8 mouse cellular contexts compared by ENCODE assay signal in the genomic region with DNA sequence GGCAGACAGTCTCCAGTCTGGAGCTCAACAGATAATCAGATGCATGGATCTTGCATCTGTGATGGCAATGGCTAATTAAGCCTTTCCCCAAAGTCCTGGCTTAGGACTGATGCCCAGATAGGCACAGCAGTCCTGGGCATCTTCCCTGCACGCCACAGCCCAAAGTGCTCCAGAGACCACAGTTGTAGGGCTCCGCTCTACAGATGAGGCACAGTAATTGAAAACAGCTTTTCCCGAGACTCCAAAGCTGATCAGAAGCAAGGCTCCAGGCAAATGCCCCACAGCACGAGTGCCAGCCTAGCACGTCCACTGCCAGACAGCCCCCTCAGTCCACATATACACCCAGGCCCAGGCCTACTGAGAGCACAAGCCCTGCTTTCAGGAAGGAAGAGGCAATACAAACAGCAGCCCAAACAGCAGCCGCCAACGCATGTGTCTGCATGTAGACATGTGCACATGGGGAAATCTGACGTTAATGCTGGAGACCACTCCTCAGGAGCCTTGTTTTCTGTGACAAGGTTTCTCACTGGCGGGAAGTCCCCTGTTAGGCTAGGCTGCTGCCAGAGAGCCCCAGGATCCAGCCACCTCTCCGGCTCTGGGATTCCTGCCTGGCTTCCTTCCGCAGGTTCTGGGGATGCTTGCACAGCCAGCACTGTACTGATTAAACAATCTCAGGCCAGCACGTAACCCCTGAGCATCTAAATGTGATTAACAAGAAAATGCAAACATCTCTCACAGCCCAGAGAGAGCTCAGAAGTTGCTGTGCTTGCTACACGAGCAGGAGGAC. TPM values are rescaled to one million over a fixed set of nuclear protein-coding genes. Genes with fewer than 3 reads are reported as not detected.
DNase-seq lines count a peak whose midpoint lies in the region; ATAC-seq lines count a peak whose summit lies in the region.

No protein-coding gene starts in this region.

- no peaks in the 10 kb centered on the region for H3K9me3 ChIP-seq in limb, embryonic 12.5 days

- ATAC-seq in limb, embryonic 12.5 days (ENCODE audit: insufficient number of reproducible peaks, insufficient read depth, low FRiP score, low TSS enrichment, low read depth), result peak; percentile 27; the same call in 1 of the 2 replicates

- 35% methylated on average over 13 of the region's 13 CpGs for WGBS in limb, embryonic 12.5 days

- peak; percentile 45 to 48 for DNase-seq in cerebellum, adult 18-20 months
- DNase-seq in cerebellum, adult 8-10 months, result no peak
- peak; percentile 20 for DNase-seq in layer of hippocampus, adult 11-12 months (ENCODE audit: low spot score)
- no peak for DNase-seq in layer of hippocampus, adult 8-10 months (ENCODE audit: low spot score in 2 of 2)
- peak; percentile 60 to 61 for DNase-seq in cerebellum, postnatal 25 days
- no peak for DNase-seq in left cerebral cortex, adult 9 months (ENCODE audit: low spot score in 2 of 2)
- DNase-seq in gastrocnemius, adult 18-20 months (ENCODE audit: low spot score), result no peak

- no peak overlapping the region for H3K4me3 ChIP-seq in limb, embryonic 12.5 days (replicated peaks)

- no peaks in the 10 kb centered on the region for H3K27me3 ChIP-seq in limb, embryonic 12.5 days

- H3K9ac ChIP-seq in limb, embryonic 12.5 days (replicated peaks), result peak overlapping the region; percentile 28; the same call in 1 of the 2 replicates

- H3K36me3 ChIP-seq in limb, embryonic 12.5 days, result peaks cover 38% of the 10 kb centered on the region; the same call in 1 of the 2 replicates

- H3K4me2 ChIP-seq in limb, embryonic 12.5 days, result 0 out of 2 replicates have a peak overlapping the region, but pooled peaks have one; percentile 1

- H3K27ac ChIP-seq in limb, embryonic 12.5 days, result peak overlapping the region; percentile 74

- H3K4me1 ChIP-seq in limb, embryonic 12.5 days (replicated peaks), result peaks cover 46% of the 10 kb centered on the region

RNA-seq across cellular contexts. Expression of a gene that starts 47.6 kb away (rescaled TPM):
- 100 to 1,000 TPM; 105 to 134 (median 117) TPM for total RNA-seq in layer of hippocampus, adult 8-10 months (2022)
- 41.9 and 47.4 TPM in 2 replicates for polyA plus RNA-seq in limb, embryonic 12.5 days (2016; fragmentation: Nextera tagmentation; extraction: Ambion mirVana)
- total RNA-seq in gastrocnemius, adult 18-20 months (2021), result 10 to 100 TPM; 53.6 to 65.7 TPM

RNA-seq across cellular contexts. Expression of a gene that starts 51.8 kb away (rescaled TPM):
- total RNA-seq in layer of hippocampus, adult 8-10 months (2022), result 10 to 100 TPM; 34.9 to 44.0 (median 40.9) TPM
- 38.9 and 41.0 TPM in 2 replicates for polyA plus RNA-seq in limb, embryonic 12.5 days (2016; fragmentation: Nextera tagmentation; extraction: Ambion mirVana)
- 10 to 100 TPM; 27.2 to 30.2 TPM for total RNA-seq in gastrocnemius, adult 18-20 months (2021)

Comparison
In these comparisons a context has a peak if more than half of its experiments do, and no peak if none do; other contexts are left out.
1. DNase-seq: peak in cerebellum, adult 18-20 months (2 of 2), layer of hippocampus, adult 11-12 months (single experiment) and cerebellum, postnatal 25 days (2 of 2); none in cerebellum, adult 8-10 months (single experiment), layer of hippocampus, adult 8-10 months (0 of 2), left cerebral cortex, adult 9 months (0 of 2) and gastrocnemius, adult 18-20 months (single experiment).